Mouse (Mus musculus): ENCODE data around the gene Heatr6. TPM values are rescaled to one million over a fixed set of nuclear protein-coding genes. Genes with fewer than 3 reads are reported as not detected.

The Heatr6 gene
- total and polyA plus RNA-seq, 3 experiments = 17.4 to 24.4 (median 17.6) TPM

GRCm38 (mm10) chr11:83703705-83704104 lies 49.8 kb upstream of the Heatr6 start, which contains the start of gene Wfdc17:
TSS of gene Wfdc17 (plus strand) at chr11:83703991.
- in situ Hi-C loops (cut with MboI; ENCODE audit: low pct_ligation_motif_present, low pct_unique_long_range_greater_than_20kb, low sequenced_read_pairs) (no loop called here), dilution Hi-C loops (cut with MboI; ENCODE audit: extremely low pct_ligation_motif_present, extremely low pct_unique_long_range_greater_than_20kb, low sequenced_read_pairs) (no loop called here)
- H3K27me3 ChIP-seq (replicated peaks) = peaks cover 1% of the 10 kb centered on the region
- H3K27ac ChIP-seq (ENCODE audit: insufficient read depth, low read depth) = no peak within 1 kb of the TSS
- H3K4me2 ChIP-seq (ENCODE audit: insufficient read depth, low read depth, poor library complexity, severe bottlenecking) = no peak within 1 kb of the TSS
- no peaks in the 10 kb centered on the region for H3K79me2 ChIP-seq (replicated peaks; ENCODE audit: control insufficient read depth, extremely low read depth, insufficient read depth, poor library complexity, severe bottlenecking)
- H3K36me3 ChIP-seq (replicated peaks in 1 of 2; ENCODE audit: control insufficient read depth in 1 of 2, insufficient read depth in 1 of 2, low read length in 1 of 2) = no peaks in the 10 kb centered on the region
- TF ChIP-seq NRF1 (IDR thresholded peaks at IDR 0.05; ENCODE audit: low read depth, low read length) (no peak), IRF4 (IDR thresholded peaks at IDR 0.05; ENCODE audit: low read depth, low read length) (no peak), NELFE (IDR thresholded peaks at IDR 0.05; ENCODE audit: low read depth, low read length) (no peak), CHD2 (IDR thresholded peaks at IDR 0.05; ENCODE audit: low read length) (no peak), ELF1 (IDR thresholded peaks at IDR 0.05; ENCODE audit: low read depth, low read length) (no peak)
- no peaks in the 10 kb centered on the region for H3K9me3 ChIP-seq (replicated peaks; ENCODE audit: low read length)
- no peak for DNase-seq (ENCODE audit: extremely low read depth)
- H3K9ac ChIP-seq (ENCODE audit: insufficient read depth, low read depth) = no peak within 1 kb of the TSS
- H3K4me1 ChIP-seq (ENCODE audit: control insufficient read depth in 1 of 2, insufficient read depth in 2 of 2) = peaks cover 0 to 9% of the 10 kb centered on the region in 2 experiments; a peak in 2 of 4 replicates
- no peak within 1 kb of the TSS for H3K4me3 ChIP-seq (replicated peaks in 1 of 3; ENCODE audit: low read depth in 2 of 3, low read length in 2 of 3, poor library complexity in 1 of 3)

- Histone ChIP-seq H3K79me2 (replicated peaks; ENCODE audit: control insufficient read depth, extremely low read depth, insufficient read depth, poor library complexity, severe bottlenecking) (no peaks in the 10 kb centered on the region), H3K27ac (ENCODE audit: insufficient read depth, low read depth) (no peak within 1 kb of the TSS), H3K9me3 (replicated peaks; ENCODE audit: low read length) (no peaks in the 10 kb centered on the region), H3K4me2 (ENCODE audit: insufficient read depth, low read depth, poor library complexity, severe bottlenecking) (no peak within 1 kb of the TSS), H3K4me3 (replicated peaks in 1 of 3; ENCODE audit: low read depth in 2 of 3, low read length in 2 of 3, poor library complexity in 1 of 3) (no peak within 1 kb of the TSS), H3K27me3 (replicated peaks) (no peaks in the 10 kb centered on the region), H3K4me1 (ENCODE audit: control insufficient read depth in 1 of 2, insufficient read depth in 2 of 2) (peaks cover 0 to 12% of the 10 kb centered on the region in 2 experiments; a peak in 2 of 4 replicates), H3K9ac (ENCODE audit: insufficient read depth, low read depth) (no peak within 1 kb of the TSS), H3K36me3 (replicated peaks in 1 of 2; ENCODE audit: control insufficient read depth in 1 of 2, insufficient read depth in 1 of 2, low read length in 1 of 2) (no peaks in the 10 kb centered on the region)
- no peak for DNase-seq (ENCODE audit: extremely low read depth)
- dilution Hi-C loops (cut with MboI; ENCODE audit: extremely low pct_ligation_motif_present, extremely low pct_unique_long_range_greater_than_20kb, low sequenced_read_pairs) = no loop called here
- in situ Hi-C loops (cut with MboI; ENCODE audit: low pct_ligation_motif_present, low pct_unique_long_range_greater_than_20kb, low sequenced_read_pairs) = no loop called here
- TF ChIP-seq MAFK (IDR thresholded peaks at IDR 0.05; ENCODE audit: insufficient replicate concordance, low read length) (no peak), ELF1 (IDR thresholded peaks at IDR 0.05; ENCODE audit: low read depth, low read length) (no peak), USF2 (conservative IDR thresholded peaks at IDR 0.05; ENCODE audit: low read depth, low read length) (no peak), ZKSCAN1 (IDR thresholded peaks at IDR 0.05; ENCODE audit: borderline replicate concordance, low read depth, low read length) (no peak), MYC (IDR thresholded peaks at IDR 0.05; ENCODE audit: low read depth, low read length) (no peak), KAT2A (IDR thresholded peaks at IDR 0.05; ENCODE audit: insufficient replicate concordance, low read length) (no peak), ZNF384 (IDR thresholded peaks at IDR 0.05; ENCODE audit: low read depth, low read length) (no peak), MEF2A (IDR thresholded peaks at IDR 0.05; ENCODE audit: borderline replicate concordance, low read depth, low read length) (no peak), POLR2A (IDR thresholded peaks at IDR 0.05; ENCODE audit: low read depth, low read length) (no peak), CHD1 (IDR thresholded peaks at IDR 0.05; ENCODE audit: low read depth, low read length) (no peak), TBP (conservative IDR thresholded peaks at IDR 0.05; ENCODE audit: low read depth, low read length) (no peak), NELFE (IDR thresholded peaks at IDR 0.05; ENCODE audit: low read depth, low read length) (no peak), USF1 (IDR thresholded peaks at IDR 0.05; ENCODE audit: low read depth, low read length) (no peak), EP300 (IDR thresholded peaks at IDR 0.05; ENCODE audit: low read length) (no peak), E2F4 (IDR thresholded peaks at IDR 0.05; ENCODE audit: insufficient replicate concordance, low read depth, low read length) (no peak), SMC3 (IDR thresholded peaks at IDR 0.05; ENCODE audit: low read depth, low read length) (no peak), MAZ (IDR thresholded peaks at IDR 0.05; ENCODE audit: low read depth, low read length) (no peak), BHLHE40 (IDR thresholded peaks at IDR 0.05; ENCODE audit: low read depth, low read length) (no peak)
These were observed 44.8 kb upstream of the Heatr6 start, which contains the start of gene Wfdc18 for GRCm38 (mm10) chr11:83708715-83709114. TSS of gene Wfdc18 (plus strand) at chr11:83709015.
